Mouse (Mus musculus) small intestine, adult 2 months (tissue): Measurements from ENCODE around the gene Phyhd1. TPM values are rescaled to one million over a fixed set of nuclear protein-coding genes. Genes with fewer than 3 reads are reported as not detected.

Experiments
- H3K27ac ChIP-seq: fragments of 200-500 bp; 2 replicates; pipeline ENCODE4 v1.5.1; 2012; ENCODE audit warnings: low read depth, low read length, control low read depth, inconsistent platforms; ENCODE audit not compliant: insufficient read depth
- H3K27me3 ChIP-seq: fragments of 200-500 bp; 2 replicates; pipeline ENCODE4 v1.6.1; 2012; ENCODE audit warnings: mild to moderate bottlenecking, moderate library complexity, low read length, inconsistent platforms; ENCODE audit not compliant: control insufficient read depth, insufficient read depth
- H3K36me3 ChIP-seq: fragments of 200-500 bp; 2 replicates; pipeline ENCODE4 v1.6.1; 2012; ENCODE audit warnings: mild to moderate bottlenecking, low read length, control low read depth, inconsistent platforms; ENCODE audit not compliant: control insufficient read depth, insufficient read depth
- H3K4me1 ChIP-seq: fragments of 200-500 bp; 2 replicates; pipeline ENCODE4 v1.6.1; 2012; ENCODE audit warnings: low read length, inconsistent platforms, mixed read lengths; ENCODE audit not compliant: control insufficient read depth, insufficient read depth, insufficient read length
- H3K4me3 ChIP-seq: fragments of 200-500 bp; 2 replicates; pipeline ENCODE4 v1.5.1; 2012; ENCODE audit warnings: low read depth, mild to moderate bottlenecking, control low read depth, inconsistent platforms, low read length, moderate library complexity
- CTCF ChIP-seq: fragments of 200-500 bp; IDR thresholded peaks from 2 replicates; pipeline ENCODE4 v1.5.1; 2012; ENCODE audit warnings: low read depth, mild to moderate bottlenecking, control low read depth, inconsistent platforms, low read length, moderate library complexity, mixed read lengths; ENCODE audit not compliant: insufficient replicate concordance, insufficient read length; ENCODE audit errors: extremely low read depth
- POLR2A ChIP-seq: fragments of 200-500 bp; IDR thresholded peaks from 2 replicates; pipeline ENCODE4 v1.6.1; 2012; ENCODE audit warnings: low read depth, mild to moderate bottlenecking, control low read depth, inconsistent platforms, low read length, moderate library complexity
- WGBS: fragments of 180-500 bp; shearing (Covaris S2); methylation state at CpG from one replicate; pipeline ENCODE4 v1.1.7; 2018; 5-methylcytosine and 5-hydroxymethylcytosine counted together
- polyA plus RNA-seq: library from polyadenylated mRNA; depleted of rRNA; stranded (reverse); fragments of >200 nt; gene quantifications from 2 replicates; pipeline ENCODE4 v1.2.3, GENCODE M21; 2012

Gene Phyhd1
- polyA plus RNA-seq, 1 experiment = 2.4 TPM

- WGBS = 93% methylated on average over 30 of the region's 30 CpGs
- TF ChIP-seq CTCF (no peak), POLR2A (no peak)
- H3K27ac ChIP-seq = no peak overlapping the region
- peaks cover 21% of the 10 kb centered on the region for H3K4me1 ChIP-seq
- no peaks in the 10 kb centered on the region for H3K27me3 ChIP-seq
- peaks cover 44% of the 10 kb centered on the region for H3K36me3 ChIP-seq
- no peak overlapping the region for H3K4me3 ChIP-seq
Observed at GRCm38 (mm10) chr2:30256616-30257350, 9.2 kb upstream of the Phyhd1 start.

- Histone ChIP-seq H3K4me1 (peaks cover 12% of the 10 kb centered on the region), H3K27ac (peak overlapping the region; percentile 80), H3K36me3 (peaks cover 53% of the 10 kb centered on the region), H3K27me3 (no peaks in the 10 kb centered on the region), H3K4me3 (no peak overlapping the region)
- WGBS = 74% methylated on average over 7 of the region's 7 CpGs
- TF ChIP-seq CTCF (no peak), POLR2A (no peak)
Observed at GRCm38 (mm10) chr2:30257699-30258460, 8.1 kb upstream of the Phyhd1 start.

GRCm38 (mm10) chr2:30258600-30258999 is 7.4 kb upstream of the Phyhd1 start:
- Histone ChIP-seq H3K27me3 (no peaks in the 10 kb centered on the region), H3K4me1 (peaks cover 12% of the 10 kb centered on the region), H3K4me3 (no peak overlapping the region), H3K36me3 (peaks cover 60% of the 10 kb centered on the region), H3K27ac (peak overlapping the region; percentile 80)
- TF ChIP-seq POLR2A (no peak), CTCF (no peak)
- WGBS = 75% methylated on average over 4 of the region's 4 CpGs

GRCm38 (mm10) chr2:30259131-30260064 is 6.6 kb upstream of the Phyhd1 start:
- Histone ChIP-seq H3K27ac (peak overlapping the region; percentile 80), H3K4me1 (peaks cover 12% of the 10 kb centered on the region), H3K27me3 (no peaks in the 10 kb centered on the region), H3K36me3 (peaks cover 66% of the 10 kb centered on the region), H3K4me3 (no peak overlapping the region)
- TF ChIP-seq CTCF (no peak), POLR2A (no peak)
- WGBS = 73% methylated on average over 15 of the region's 15 CpGs

- no peak for TF ChIP-seq CTCF
- no peak for TF ChIP-seq POLR2A
- Histone ChIP-seq H3K27me3 (no peaks in the 10 kb centered on the region), H3K27ac (no peak overlapping the region), H3K36me3 (peaks cover 54% of the 10 kb centered on the region), H3K4me3 (no peak overlapping the region), H3K4me1 (peaks cover 14% of the 10 kb centered on the region)
- WGBS = 84% methylated on average over 4 of the region's 4 CpGs
Observed at GRCm38 (mm10) chr2:30261064-30261736, 4.8 kb upstream of the Phyhd1 start.

GRCm38 (mm10) chr2:30261921-30262839 is 3.8 kb upstream of the Phyhd1 start:
- 90% methylated on average over 18 of the region's 18 CpGs for WGBS
- H3K27me3 ChIP-seq = no peaks in the 10 kb centered on the region
- H3K36me3 ChIP-seq = peaks cover 44% of the 10 kb centered on the region
- H3K4me1 ChIP-seq = peaks cover 14% of the 10 kb centered on the region
- no peak overlapping the region for H3K27ac ChIP-seq
- no peak overlapping the region for H3K4me3 ChIP-seq
- no peak for TF ChIP-seq CTCF
